Mouse (Mus musculus): ENCODE results near the gene Sgcg.

Gene Sgcg

GRCm38 (mm10) chr14:61246444-61246843 lies 11.8 kb downstream of the Sgcg start:
- H3K4me3 ChIP-seq (replicated peaks; ENCODE audit: low read length), result no peak overlapping the region
- H3K27me3 ChIP-seq (ENCODE audit: insufficient read depth, low read length), result no peaks in the 10 kb centered on the region
- H3K9me3 ChIP-seq (ENCODE audit: low read length), result no peaks in the 10 kb centered on the region
- no peaks in the 10 kb centered on the region for H3K4me1 ChIP-seq (replicated peaks; ENCODE audit: low read depth, low read length)
- H3K36me3 ChIP-seq (ENCODE audit: insufficient read depth, low read length), result no peaks in the 10 kb centered on the region
- TF ChIP-seq CTCF (conservative IDR thresholded peaks at IDR 0.05; ENCODE audit: low read length), result no peak
- TF ChIP-seq POU5F1 (IDR thresholded peaks at IDR 0.05; ENCODE audit: borderline replicate concordance, low read length), result no peak
- no peak for TF ChIP-seq NANOG (IDR thresholded peaks at IDR 0.05; ENCODE audit: borderline replicate concordance, low read length)

GRCm38 (mm10) chr14:61242611-61243010 lies 15.7 kb downstream of the Sgcg start:
- no peaks in the 10 kb centered on the region for H3K9me3 ChIP-seq (ENCODE audit: low read length)
- peak; percentile 24 for TF ChIP-seq CTCF (conservative IDR thresholded peaks at IDR 0.05; ENCODE audit: low read length)
- TF ChIP-seq POU5F1 (IDR thresholded peaks at IDR 0.05; ENCODE audit: borderline replicate concordance, low read length), result no peak
- TF ChIP-seq NANOG (IDR thresholded peaks at IDR 0.05; ENCODE audit: borderline replicate concordance, low read length), result no peak
- H3K36me3 ChIP-seq (ENCODE audit: insufficient read depth, low read length), result no peaks in the 10 kb centered on the region
- H3K27me3 ChIP-seq (ENCODE audit: insufficient read depth, low read length), result no peaks in the 10 kb centered on the region
- no peak overlapping the region for H3K4me3 ChIP-seq (replicated peaks; ENCODE audit: low read length)
- peaks cover 4% of the 10 kb centered on the region; the same call in 1 of the 2 replicates for H3K4me1 ChIP-seq (replicated peaks; ENCODE audit: low read depth, low read length)

GRCm38 (mm10) chr14:61238751-61239150 lies 19.5 kb downstream of the Sgcg start:
- Histone ChIP-seq H3K36me3 (ENCODE audit: insufficient read depth, low read length) (no peaks in the 10 kb centered on the region), H3K27me3 (ENCODE audit: insufficient read depth, low read length) (no peaks in the 10 kb centered on the region), H3K9me3 (ENCODE audit: low read length) (no peaks in the 10 kb centered on the region), H3K4me1 (replicated peaks; ENCODE audit: low read depth, low read length) (peaks cover 17% of the 10 kb centered on the region), H3K4me3 (replicated peaks; ENCODE audit: low read length) (no peak overlapping the region)
- TF ChIP-seq CTCF (conservative IDR thresholded peaks at IDR 0.05; ENCODE audit: low read length), result no peak
- no peak for TF ChIP-seq NANOG (IDR thresholded peaks at IDR 0.05; ENCODE audit: borderline replicate concordance, low read length)
- no peak for TF ChIP-seq POU5F1 (IDR thresholded peaks at IDR 0.05; ENCODE audit: borderline replicate concordance, low read length)

GRCm38 (mm10) chr14:61237101-61237654 lies 21.1 kb downstream of the Sgcg start:
- no peaks in the 10 kb centered on the region for H3K27me3 ChIP-seq (ENCODE audit: insufficient read depth, low read length)
- TF ChIP-seq NANOG (IDR thresholded peaks at IDR 0.05; ENCODE audit: borderline replicate concordance, low read length) (no peak; the same call in 1 of the 2 replicates), POU5F1 (IDR thresholded peaks at IDR 0.05; ENCODE audit: borderline replicate concordance, low read length) (no peak), CTCF (conservative IDR thresholded peaks at IDR 0.05; ENCODE audit: low read length) (no peak)
- no peaks in the 10 kb centered on the region for H3K9me3 ChIP-seq (ENCODE audit: low read length)
- H3K4me1 ChIP-seq (replicated peaks; ENCODE audit: low read depth, low read length), result peaks cover 17% of the 10 kb centered on the region
- H3K4me3 ChIP-seq (replicated peaks; ENCODE audit: low read length), result no peak overlapping the region
- H3K36me3 ChIP-seq (ENCODE audit: insufficient read depth, low read length), result no peaks in the 10 kb centered on the region

- Histone ChIP-seq H3K4me1 (replicated peaks; ENCODE audit: low read depth, low read length) (peaks cover 17% of the 10 kb centered on the region), H3K9me3 (ENCODE audit: low read length) (no peaks in the 10 kb centered on the region), H3K4me3 (replicated peaks; ENCODE audit: low read length) (no peak overlapping the region), H3K36me3 (ENCODE audit: insufficient read depth, low read length) (no peaks in the 10 kb centered on the region), H3K27me3 (ENCODE audit: insufficient read depth, low read length) (no peaks in the 10 kb centered on the region)
- TF ChIP-seq CTCF (conservative IDR thresholded peaks at IDR 0.05; ENCODE audit: low read length) (no peak), NANOG (IDR thresholded peaks at IDR 0.05; ENCODE audit: borderline replicate concordance, low read length) (no peak), POU5F1 (IDR thresholded peaks at IDR 0.05; ENCODE audit: borderline replicate concordance, low read length) (no peak)
Observed at GRCm38 (mm10) chr14:61235846-61236474, 22.3 kb downstream of the Sgcg start.

GRCm38 (mm10) chr14:61232016-61232568 lies 26.2 kb downstream of the Sgcg start:
- Histone ChIP-seq H3K4me1 (replicated peaks; ENCODE audit: low read depth, low read length) (peaks cover 8% of the 10 kb centered on the region), H3K36me3 (ENCODE audit: insufficient read depth, low read length) (no peaks in the 10 kb centered on the region), H3K27me3 (ENCODE audit: insufficient read depth, low read length) (no peaks in the 10 kb centered on the region), H3K9me3 (ENCODE audit: low read length) (no peaks in the 10 kb centered on the region), H3K4me3 (replicated peaks; ENCODE audit: low read length) (no peak overlapping the region)
- TF ChIP-seq POU5F1 (IDR thresholded peaks at IDR 0.05; ENCODE audit: borderline replicate concordance, low read length) (no peak), CTCF (conservative IDR thresholded peaks at IDR 0.05; ENCODE audit: low read length) (no peak), NANOG (IDR thresholded peaks at IDR 0.05; ENCODE audit: borderline replicate concordance, low read length) (no peak)

- TF ChIP-seq CTCF (conservative IDR thresholded peaks at IDR 0.05; ENCODE audit: low read length) (no peak), NANOG (IDR thresholded peaks at IDR 0.05; ENCODE audit: borderline replicate concordance, low read length) (no peak), POU5F1 (IDR thresholded peaks at IDR 0.05; ENCODE audit: borderline replicate concordance, low read length) (no peak)
- Histone ChIP-seq H3K27me3 (ENCODE audit: insufficient read depth, low read length) (no peaks in the 10 kb centered on the region), H3K9me3 (ENCODE audit: low read length) (no peaks in the 10 kb centered on the region), H3K36me3 (ENCODE audit: insufficient read depth, low read length) (no peaks in the 10 kb centered on the region), H3K4me1 (replicated peaks; ENCODE audit: low read depth, low read length) (peaks cover 5% of the 10 kb centered on the region; the same call in 1 of the 2 replicates), H3K4me3 (replicated peaks; ENCODE audit: low read length) (no peak overlapping the region)
Observed at GRCm38 (mm10) chr14:61230179-61230578, 28.1 kb downstream of the Sgcg start.

- Histone ChIP-seq H3K27me3 (ENCODE audit: insufficient read depth, low read length) (no peaks in the 10 kb centered on the region), H3K4me1 (replicated peaks; ENCODE audit: low read depth, low read length) (peaks cover 5% of the 10 kb centered on the region; the same call in 1 of the 2 replicates), H3K4me3 (replicated peaks; ENCODE audit: low read length) (no peak overlapping the region), H3K9me3 (ENCODE audit: low read length) (no peaks in the 10 kb centered on the region), H3K36me3 (ENCODE audit: insufficient read depth, low read length) (no peaks in the 10 kb centered on the region)
- TF ChIP-seq POU5F1 (IDR thresholded peaks at IDR 0.05; ENCODE audit: borderline replicate concordance, low read length) (no peak), NANOG (IDR thresholded peaks at IDR 0.05; ENCODE audit: borderline replicate concordance, low read length) (no peak)
Observed at GRCm38 (mm10) chr14:61229763-61230162, 28.5 kb downstream of the Sgcg start.
